Mouse (Mus musculus) CD4-positive, CD25-positive, alpha-beta regulatory T cell, adult 4 months (primary cell): ENCODE measurements around the gene Gpc3. TPM values are rescaled to one million over a fixed set of nuclear protein-coding genes. Genes with fewer than 3 reads are reported as not detected.

ENCODE experiments used
- ATAC-seq: one replicate; pipeline ENCODE4 v1.8.0; 2017
- polyA plus RNA-seq, 2 experiments: library from polyadenylated mRNA; unstranded; fragments of 100-300 nt; shearing (Covaris generic); gene quantifications; one replicate each; pipeline ENCODE4 v1.2.1; 2017

Gpc3 gene
- polyA plus RNA-seq, 2 experiments from 2014 or later, result not detected

DNA sequence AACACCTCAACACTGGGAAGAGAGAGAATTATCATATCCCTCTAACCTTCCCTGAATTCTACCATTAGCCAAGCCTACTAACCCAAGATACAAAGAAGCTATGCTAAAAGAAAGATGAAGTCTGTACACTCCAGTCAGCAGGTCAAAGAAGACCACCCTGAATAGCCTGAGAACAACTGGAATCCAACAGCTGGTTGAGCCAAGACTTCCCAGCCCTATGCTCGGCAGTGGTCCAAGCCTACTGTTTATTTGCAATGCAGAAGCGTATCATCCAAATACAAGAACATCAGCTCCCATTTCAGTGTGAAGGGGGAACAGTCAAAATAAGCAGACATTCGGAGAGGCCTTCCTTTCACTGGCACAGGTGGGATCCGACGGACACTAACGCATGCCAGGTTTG, 56.3 kb downstream of the Gpc3 start:
- no peak for ATAC-seq

DNA sequence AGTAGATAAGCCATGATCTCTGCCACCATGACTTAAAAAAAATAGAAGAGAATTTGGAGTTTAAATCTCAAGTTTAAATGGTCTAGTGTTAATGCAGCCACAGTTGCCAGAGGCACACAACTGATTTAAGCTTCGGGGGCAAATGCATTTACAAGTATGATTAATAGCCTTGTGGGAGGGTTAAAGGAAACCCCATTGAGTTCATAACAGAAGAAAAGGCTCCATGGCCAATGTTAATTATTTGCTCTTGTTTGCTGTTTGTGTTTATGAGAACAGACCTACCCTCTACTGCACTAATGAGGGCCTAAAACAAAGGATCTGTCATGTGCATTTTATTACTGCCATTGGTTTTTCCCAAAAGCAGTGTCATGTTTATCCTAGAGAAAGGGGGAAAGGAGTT, 62.5 kb downstream of the Gpc3 start:
- no peak for ATAC-seq

DNA sequence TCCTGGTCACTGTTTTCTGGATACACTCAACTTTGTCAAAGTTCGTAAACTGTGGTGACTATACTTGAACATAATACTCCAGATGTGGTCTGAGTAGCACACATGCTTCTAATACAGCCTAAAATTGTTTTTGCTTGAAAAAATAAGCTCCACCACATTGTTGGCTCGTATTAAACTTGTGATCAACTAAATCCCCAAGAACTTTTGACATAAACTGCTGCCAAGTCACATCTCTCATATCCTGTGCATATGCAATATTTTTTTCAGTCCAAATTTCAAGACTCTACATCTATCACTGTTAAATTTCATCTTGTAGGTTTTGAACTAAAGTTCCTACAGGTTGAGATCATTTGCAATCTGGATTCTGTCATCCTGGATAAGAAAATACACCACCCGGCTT, 69.1 kb downstream of the Gpc3 start:
- no peak for ATAC-seq

- ATAC-seq, result no peak
These were observed 76.5 kb downstream of the Gpc3 start for GRCm38 (mm10) chrX:52537282-52537681.

DNA sequence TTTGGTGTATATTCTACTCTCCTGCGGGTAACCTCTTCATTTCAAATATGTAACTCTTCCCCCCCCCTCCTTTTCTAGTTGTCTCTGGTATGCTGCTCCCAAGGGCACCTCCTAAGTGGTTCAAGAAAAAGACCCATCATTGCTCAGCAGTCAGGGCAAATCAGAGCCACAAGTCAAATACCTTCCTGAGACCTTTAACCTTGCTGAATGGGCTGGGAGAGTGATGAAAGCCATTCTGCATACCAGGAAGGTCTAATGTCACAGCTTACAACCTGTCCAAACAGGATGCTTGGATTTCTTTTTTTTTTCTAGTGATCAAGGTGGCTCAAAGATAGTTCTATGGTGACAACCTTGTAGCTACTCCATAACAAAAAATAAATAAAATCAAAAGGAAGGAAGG, 80.0 kb downstream of the Gpc3 start:
- ATAC-seq, result no peak

- ATAC-seq, result no peak
These were observed 80.7 kb downstream of the Gpc3 start for GRCm38 (mm10) chrX:52533098-52533497.

DNA sequence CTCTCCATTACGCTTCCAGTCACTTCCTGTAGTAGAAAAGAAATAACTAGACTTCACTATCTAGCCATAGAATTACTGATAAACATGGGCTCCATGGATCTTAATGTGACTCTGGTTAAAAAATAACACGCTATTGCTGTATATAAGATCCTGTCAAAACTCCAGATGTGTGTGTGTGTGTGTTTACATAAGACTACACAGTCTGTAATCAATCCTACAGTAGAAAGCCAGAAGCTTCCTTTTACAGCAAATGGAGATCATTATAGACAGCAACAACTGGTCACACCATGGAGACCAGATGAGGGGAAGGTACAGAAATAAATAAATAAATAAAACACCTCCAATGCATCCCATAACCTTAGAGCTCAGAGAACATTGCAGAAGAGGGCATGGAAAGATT, 81.6 kb downstream of the Gpc3 start:
- ATAC-seq, result no peak

DNA sequence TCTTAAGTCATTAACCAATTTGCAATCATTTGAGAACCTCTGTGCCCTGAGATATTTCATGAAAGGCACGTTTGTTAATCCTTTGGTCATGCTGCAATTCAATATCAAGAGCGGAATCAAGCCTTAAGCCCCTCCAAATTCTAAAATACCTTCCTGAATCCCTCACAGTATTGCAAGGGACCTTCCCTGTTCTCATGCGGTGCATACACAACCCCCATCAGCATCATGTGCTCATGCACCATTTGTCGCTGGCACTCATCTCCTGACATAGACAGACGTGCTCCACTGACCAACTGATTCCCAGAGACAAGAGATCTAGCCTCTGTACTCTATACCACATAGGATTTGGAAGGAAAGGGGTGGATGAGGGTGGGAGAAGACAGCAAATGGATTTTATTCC, 87.7 kb downstream of the Gpc3 start:
- ATAC-seq, result no peak

- no peak for ATAC-seq
These were observed 88.6 kb downstream of the Gpc3 start for GRCm38 (mm10) chrX:52525132-52525531.

DNA sequence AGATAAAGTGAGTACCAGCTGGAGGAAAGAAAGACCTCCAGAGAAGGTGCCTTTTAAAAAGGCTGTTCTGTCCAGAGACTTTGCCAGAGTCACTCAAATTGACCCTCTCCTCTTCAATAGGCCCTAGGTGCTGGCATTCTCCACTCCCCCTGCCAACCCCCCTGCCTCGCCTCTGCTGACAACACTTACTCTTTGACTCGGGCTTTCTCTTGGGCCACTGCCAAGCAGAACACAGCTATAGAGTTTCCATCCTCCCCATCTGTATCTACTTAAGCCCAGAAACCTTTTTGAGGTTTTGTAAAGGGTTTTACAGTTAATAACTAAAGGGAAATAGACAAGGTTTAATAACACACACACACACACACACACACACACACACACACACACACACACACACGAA, 99.2 kb downstream of the Gpc3 start:
- no peak for ATAC-seq

GRCm38 (mm10) chrX:52511151-52511550, 102.6 kb downstream of the Gpc3 start:
- no peak for ATAC-seq

DNA sequence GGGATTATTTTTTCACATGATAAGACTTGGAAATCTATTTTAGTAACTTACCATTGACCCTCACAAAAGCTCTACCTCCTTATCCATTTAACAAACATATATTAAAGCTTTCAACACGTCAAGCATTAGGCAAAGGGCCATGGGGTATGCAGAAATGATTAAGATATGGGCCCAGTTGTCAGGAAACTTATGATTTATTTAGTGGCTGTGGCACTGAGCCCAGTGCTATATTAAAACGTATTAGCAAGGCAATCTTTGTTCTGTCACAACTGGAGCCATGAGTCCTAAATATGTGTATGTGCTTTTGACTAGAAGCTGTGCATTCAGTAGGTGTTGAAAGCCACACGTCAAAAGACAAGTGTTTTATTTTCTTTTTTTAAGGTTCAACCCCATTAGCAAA, 109.9 kb downstream of the Gpc3 start:
- ATAC-seq, result no peak

- ATAC-seq, result no peak
These were observed 124.3 kb downstream of the Gpc3 start for GRCm38 (mm10) chrX:52489461-52489860.

DNA sequence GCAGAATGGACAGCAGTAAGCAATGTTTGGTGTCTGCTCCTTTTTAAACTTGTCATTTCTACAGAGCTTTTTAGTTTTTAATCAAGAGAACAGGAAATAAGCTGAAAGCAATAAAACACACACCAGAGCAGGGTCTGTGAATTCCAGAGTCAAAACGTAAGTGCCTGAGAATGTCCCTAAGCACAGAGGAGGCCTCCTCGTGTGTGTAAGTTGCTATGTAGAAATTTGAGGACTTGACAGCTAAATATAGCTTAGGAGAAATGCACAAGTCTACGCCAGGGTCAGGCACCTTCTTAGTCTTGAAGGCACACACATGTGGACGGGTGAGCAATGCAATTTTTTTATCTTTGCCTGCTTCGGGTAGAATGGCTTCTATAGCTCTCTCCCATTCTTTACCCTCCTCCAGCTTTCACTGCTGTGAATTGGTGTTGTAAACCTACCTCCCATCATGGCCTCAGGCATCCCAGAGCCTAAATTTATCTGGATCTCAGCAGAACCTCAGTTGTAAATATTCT, 158.6 kb downstream of the Gpc3 start:
- no peak for ATAC-seq

GRCm38 (mm10) chrX:52453445-52454182, 160.1 kb downstream of the Gpc3 start:
- ATAC-seq, result peak; percentile 67

DNA sequence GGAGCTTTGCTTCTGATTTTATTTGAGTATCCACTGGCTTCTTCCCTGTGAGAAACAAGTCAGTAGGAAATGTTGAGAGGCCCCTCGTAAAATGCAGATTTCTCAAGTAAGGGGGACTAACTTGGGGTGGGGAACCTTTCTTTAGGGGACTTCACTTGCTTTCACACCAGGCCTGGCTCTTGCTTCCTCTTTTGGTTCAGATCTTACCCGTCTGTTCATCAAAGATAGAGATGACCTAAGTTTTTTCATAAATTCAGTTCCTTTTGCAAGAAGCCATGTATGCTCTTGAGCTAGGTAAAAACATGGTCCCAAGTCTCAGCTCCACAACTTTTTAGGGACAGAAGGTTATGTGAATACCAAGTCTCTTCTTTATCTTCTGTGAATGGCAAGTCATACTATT, 164.6 kb downstream of the Gpc3 start:
- no peak for ATAC-seq

DNA sequence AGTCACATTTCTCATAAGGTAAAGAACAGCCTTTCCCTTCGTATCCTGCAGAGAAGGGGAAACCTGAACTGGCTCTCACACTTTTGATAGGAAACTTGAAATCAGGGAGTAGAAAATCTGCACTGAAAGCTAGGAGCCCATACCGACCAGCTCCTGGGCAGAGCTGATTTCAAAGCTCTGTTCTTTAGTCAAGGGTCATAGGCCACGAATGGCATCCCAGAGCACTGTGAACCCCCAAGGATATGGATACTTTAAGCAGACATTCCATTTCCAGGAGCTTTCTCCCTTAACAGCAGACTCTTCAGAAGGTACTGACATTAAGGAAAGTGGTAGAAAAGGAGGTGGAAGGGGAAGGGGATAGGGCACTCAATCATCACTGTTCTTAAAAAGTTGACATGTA, 165.3 kb downstream of the Gpc3 start:
- ATAC-seq, result no peak

DNA sequence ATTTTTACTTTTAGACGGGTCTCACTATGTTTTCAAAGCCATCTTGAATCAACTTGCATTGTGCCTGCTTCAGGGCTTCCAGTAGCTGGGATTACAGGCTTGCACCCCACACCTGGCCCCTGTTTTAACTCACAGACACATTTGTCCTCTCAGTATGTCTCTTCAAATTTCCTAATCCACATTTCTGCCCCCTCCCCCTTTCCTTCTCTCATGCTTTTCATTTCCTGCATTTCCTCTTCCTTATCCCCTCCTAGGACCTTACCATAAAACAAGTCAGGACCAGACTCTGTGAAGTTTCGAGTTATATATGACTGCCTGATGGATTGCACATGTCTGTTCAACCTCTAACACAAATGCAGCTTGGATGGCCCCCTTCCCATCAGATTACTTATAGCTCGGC, 167.2 kb downstream of the Gpc3 start:
- ATAC-seq, result no peak

DNA sequence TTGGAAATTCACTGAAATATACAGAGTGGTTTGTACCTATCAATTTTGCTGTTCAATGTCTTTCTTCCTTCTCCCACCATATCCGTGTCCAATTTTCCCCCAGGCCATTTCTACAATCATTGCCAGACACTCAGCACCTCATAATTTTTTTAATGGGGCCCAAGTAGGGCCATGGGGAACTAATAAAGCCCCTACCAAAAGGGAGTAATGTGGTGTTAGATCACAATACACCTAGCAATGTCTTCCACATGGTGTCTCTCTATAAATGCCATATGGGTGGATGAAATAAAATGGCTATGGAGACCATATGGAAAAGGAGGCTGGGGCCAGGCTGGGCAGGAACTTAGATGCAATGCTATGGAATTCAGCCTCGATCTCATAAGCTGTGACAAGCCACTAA, 168.8 kb downstream of the Gpc3 start:
- ATAC-seq, result no peak

GRCm38 (mm10) chrX:52441798-52442197, 172.0 kb downstream of the Gpc3 start:
- no peak for ATAC-seq

DNA sequence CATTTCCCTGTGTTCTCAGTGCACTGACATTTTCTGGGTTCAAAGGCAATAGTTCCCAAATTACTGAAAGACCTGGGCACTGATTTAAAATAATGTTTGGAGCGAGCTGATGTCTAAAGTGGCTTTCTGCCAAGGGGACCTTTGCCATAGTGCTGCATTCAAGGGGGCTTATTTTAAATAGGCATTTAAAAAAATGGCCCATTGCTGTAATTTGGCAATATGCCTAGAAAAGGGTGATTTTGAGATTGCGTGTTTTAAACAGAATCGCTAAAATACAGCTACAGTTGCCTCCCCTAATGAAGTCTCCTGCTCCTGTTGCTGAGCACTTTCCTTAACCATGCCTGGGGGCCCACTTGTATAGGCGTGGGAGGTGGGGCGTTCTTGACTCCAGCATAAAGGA, 174.3 kb downstream of the Gpc3 start:
- no peak for ATAC-seq

DNA sequence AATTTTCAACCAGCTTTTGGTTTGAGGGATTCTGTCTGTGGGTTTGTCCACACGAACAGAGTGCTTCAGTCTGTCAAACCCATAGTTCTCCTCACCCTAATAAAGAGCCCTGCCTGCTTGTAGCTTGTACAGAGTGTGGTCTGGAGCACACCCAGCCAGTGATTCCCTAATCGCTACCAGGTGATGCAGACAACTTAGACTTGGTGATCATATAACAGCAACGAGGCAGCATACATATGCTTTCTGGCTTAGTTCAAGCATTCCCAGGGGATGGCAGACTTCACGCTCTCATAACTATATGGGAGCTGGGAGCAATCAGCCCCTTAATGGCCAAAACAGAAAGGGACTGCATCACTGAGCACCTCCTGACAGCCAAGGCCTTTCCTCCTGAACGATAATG, 188.1 kb downstream of the Gpc3 start:
- no peak for ATAC-seq

DNA sequence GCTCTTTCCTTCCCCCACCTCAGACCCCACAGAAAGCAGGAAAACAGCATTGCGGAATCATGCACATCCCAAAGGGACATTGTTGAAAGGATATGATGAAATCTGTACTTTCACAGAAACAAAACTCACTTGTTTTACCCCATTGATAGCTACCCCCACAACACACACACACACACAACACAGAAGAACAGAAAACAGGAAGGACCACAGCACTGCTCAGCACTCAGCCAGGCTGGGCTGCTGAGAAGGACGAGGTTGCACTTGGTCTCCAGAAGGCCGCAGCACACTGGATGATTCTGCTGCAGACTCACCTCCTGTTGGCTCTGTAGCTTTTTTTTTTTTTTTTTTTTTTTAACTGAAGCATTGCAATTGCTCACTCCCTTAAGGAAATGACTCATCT, 193.9 kb downstream of the Gpc3 start:
- no peak for ATAC-seq

GRCm38 (mm10) chrX:52412936-52413335, 200.8 kb downstream of the Gpc3 start:
- ATAC-seq, result no peak

DNA sequence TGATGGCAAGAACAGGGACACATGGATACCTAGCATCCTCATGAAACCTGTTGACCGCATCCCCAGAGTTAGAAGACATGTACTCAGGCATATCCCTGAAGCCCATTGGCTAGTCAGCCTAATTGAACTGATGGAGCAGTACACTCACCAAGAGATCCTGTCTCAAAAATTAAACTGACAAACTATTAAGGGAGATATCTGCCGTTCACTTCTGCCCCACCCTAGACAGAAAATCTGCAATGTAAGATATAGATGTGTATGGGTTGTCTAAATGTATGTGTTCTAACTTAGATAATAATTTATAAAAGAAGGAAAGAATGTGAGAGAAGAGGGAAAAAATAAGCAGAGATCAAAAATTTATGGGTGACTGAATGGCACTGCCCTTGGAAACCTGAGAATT, 212.6 kb downstream of the Gpc3 start:
- no peak for ATAC-seq
